Mouse (Mus musculus) cerebellum, adult 18-20 months (tissue): Measurements from ENCODE around the gene Nr2e1.

Experiments used
- DNase-seq, 2 experiments: peaks; one replicate each; pipeline ENCODE4 v3.0.0; 2021

Nr2e1 gene

DNA sequence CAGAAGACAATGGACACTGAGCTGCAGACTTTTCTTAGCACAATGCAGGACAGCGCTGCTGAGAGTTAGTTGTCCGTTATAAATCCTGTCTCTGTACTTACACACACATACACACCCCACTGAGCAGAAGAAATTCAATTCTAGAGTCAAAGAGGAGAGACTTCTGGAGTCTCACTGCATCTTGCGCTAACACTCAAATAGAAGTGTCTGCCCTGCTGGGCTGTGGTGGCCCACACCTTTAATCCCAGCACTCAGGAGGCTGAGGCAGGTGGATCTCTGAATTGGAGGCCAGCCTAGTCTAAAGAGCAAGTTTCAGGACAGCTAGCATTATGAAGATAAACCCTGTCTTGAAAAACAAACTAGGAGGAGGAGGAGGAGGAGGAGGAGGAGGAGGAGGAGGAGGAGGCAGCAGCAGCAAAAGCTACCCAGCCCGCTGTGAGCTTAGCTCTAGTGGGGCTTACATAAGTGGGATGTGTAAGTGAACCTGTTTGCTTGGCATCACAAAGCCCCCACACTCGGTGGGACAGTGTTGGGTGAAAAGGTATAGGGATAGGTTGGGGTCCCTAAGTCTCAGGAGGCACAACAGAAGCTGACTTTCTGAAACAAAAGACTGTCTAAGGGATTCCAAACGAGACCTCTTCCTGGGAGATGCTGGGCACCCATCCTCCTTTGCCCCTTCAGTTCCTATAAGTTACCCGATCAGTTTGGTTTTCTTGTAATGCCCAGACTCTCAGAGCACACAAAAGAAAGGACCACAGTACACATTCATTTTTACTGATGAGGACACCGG is 4.7 kb upstream of the Nr2e1 start:
- no peak for DNase-seq

DNA sequence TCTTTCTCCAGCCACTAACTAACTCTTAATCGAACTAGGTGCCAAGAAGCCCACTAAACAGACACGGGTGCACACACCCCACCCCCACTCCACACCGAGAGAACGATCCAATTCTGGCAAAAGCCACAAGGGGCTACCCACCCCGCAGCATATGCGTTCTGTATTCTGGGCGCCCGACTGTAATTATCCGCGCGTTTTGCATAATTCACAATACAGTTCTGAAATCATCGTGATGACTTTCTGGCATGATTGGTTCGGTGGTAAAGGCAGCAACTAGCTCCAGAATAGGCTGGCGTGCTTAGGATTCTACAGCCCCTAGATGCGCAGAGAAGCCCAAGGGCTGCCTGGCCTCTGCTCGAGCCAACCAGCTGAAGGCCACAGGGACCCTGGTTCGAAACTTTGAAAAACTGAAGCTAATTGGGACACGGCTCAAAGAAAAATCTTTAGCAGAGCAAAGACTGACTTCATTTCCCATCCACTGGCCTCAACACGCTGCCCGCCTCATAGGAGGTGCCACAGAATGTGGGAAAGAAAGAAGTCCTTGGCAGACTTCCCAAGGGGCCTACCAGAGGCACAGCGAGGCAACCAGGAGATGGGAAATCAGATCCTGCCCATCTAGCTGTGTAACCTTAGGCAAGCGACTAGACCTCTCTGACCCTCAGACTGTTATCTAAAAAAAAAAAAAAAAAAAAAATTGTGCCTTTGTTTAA is 2.3 kb upstream of the Nr2e1 start:
- no peak for DNase-seq

DNA sequence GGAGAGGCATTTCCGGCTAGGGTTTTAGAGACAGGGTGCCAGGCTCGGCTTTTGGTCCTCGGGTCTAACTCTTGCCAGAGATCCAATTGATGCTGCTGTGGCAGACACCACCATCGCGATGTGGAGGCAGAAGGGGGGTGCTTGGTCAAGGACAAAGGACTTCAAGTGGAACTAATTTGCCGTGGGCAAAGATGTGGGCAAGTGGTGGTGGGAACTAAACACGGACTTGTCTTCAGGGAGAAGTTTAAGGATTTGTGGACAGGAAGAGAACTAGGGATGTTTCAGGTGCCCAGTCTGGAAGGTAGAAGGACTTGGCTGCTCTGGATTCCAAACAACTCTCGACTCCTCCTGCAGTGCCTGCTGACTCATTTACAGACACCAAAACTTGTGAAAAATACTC is 1.7 kb upstream of the Nr2e1 start:
- no peak for DNase-seq

DNA sequence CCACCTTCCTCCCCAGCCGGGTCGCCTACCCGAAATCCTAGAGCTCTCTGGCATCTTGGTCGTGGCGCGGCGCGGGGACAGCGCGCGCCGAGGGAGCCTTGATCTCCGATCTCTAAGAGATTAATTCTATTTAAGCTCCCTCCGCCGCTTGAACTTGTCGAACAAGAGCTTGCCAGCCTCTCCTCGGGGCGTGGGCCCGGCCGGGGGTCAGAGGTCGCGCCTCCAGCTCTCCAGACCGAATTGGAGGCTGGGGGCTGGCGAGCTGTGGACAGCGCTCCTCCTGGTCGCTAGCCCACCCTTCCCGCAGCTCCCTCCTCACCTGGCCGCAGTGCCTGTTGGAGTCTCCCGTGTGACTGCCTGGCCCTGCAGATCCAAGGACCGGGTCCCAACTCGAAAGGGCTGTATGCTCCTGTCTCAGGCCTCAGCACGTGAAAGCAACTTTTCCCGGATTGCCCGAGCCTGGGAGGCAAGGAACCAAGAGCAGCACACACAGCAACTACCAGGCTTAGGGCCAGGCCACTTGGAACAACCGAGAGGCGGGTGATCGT is 1.1 kb upstream of the Nr2e1 start:
- no peak for DNase-seq

DNA sequence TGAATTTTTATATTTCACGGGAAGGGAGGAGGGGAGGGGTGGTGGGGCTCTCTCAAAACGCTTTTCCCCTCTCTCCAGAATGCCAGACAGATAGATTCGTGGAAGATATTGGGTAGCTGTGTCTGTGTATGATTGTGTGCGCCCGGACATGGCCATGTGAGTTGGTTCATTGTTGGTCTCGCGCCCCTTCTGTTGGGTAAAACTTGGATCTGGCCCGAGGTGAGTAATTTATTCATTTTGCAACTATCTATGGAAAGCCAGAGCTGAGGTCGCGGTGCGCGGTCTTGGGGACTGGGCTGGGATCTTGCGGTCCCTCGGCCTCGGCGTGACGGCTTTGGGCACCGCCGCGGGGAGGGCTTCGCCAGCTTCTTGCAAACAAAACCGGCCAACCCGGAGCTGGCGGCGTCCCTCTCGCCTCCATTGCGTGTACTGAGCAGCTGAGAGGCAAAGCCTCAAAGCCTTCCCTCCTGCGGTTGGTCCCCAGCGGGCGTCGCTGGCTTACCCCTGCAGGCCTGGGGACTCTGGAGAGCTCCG is 537 bp upstream of the Nr2e1 start:
- no peak for DNase-seq

DNA sequence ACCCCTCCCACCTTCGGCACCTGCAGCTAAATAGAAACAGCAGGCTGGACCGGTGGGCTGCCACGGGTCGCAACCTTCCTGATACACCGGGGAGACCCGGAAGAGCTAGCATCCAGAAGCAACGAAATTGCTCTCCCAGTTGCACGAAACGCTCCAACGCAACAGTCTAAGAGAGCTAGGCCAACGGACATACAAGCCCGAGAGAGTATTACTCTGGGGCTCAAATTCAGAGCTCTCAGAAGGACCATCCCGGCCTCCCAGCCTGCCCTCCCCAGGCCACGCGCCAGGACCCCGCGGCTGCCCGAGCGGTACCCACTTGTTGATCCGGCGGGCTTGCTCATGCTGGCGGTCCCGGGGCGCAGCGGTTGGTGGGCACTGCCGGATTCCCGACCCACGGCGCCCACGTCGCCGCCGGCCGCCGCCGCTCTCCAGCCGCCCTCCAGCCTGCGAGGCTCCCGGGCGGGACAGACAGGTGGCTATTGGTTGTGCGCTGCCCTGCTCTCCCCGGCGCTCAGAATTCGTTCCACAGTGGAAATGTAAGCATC is 794 bp downstream of the Nr2e1 start:
- DNase-seq: no peak

DNA sequence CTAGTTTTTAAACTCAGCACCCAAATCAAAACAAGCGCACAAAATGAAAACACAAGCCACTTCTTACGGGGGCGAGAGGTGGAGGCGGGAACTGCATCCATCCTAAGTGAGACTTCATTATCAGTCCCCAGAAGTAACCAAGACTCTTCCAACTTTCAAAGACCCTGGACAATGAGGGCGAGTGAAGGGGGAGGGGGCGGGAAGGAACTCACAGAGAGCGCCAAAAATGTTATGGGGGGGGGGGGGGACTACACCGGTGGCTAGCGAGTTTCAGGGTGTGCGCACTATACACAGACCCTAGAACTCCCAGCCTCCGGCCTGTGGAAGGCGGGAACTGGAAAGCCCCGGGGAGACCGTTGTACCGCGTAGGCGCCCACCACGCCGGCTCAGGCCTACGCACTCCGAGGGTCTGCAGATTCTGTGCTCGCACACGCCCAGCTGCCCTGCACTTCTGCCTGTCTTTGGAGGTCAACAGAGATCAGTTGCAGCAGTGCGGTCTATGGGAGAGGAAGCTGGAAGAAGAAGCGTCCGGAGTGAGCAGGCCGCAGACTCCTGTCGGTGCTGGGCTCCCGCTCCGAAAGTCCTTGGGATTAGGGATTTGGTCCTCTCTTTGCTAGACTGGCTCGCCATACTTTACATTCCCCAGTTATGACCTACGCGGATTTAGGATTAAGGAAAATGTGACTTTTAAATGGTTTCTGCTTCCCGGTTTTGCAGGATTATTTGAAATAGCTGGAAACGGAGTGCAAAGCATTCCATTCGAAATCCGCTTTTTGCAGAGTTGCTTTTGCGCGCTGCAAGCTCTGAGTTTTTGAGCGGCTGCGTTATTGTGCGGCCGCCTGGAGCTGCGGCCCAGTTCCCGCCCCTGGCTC is 1.5 kb downstream of the Nr2e1 start:
- no peak for DNase-seq

DNA sequence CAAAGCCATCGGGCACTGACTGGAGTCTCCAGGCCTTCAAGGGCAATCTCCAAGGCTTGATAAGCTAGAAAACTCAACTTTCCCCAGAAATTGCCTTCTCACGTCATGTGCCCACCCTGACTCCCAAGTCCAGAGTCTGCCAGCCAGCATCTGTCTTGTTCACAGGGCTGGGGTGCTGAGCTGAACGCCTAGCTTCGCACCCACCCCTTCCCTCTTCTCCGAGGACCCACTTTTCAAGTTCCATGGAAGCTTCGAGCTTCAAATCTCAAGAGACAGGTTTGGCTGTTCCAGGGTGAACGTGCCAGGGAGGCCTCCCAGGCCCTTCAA is 2.5 kb downstream of the Nr2e1 start:
- no peak for DNase-seq

DNA sequence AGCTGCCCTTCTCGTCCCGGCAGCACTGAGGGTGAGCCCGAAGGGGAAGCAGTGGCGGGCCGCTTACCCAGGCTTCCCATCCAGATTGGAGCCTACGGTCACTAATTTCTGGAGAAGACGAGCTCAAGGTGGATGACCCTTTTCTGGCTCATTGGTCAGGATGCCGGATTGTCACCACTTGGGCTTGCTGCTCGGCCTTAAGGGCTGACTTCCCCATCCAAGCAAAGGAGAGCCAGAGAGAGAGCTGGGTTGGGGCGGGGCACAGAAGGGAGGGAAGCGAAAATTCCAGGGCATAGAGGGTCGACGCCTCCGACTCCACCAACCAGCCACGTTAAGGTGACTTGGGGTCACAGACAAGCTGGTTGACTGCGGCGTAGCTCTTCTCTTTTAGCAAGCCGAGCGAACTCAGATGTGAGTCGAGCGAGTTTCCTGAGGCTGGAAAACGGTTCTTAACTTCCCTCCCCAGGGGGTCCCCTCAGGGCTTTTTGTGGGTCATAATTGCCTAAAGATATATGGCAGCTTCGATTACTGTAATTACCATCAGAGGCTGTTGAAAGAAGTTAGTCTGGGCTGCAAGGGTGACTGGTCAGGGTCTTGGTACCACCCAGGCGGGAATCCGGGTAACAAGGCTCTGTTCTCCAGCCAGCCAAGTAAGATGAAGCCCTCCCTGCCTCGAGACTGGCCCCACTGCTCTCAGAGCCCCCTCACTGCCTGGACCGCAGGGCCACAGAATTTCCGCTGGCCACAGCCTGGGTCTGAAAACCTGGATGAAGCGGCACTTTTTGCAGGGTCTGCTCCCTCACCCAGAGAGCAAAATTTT is 3.1 kb downstream of the Nr2e1 start:
- no peak for DNase-seq

DNA sequence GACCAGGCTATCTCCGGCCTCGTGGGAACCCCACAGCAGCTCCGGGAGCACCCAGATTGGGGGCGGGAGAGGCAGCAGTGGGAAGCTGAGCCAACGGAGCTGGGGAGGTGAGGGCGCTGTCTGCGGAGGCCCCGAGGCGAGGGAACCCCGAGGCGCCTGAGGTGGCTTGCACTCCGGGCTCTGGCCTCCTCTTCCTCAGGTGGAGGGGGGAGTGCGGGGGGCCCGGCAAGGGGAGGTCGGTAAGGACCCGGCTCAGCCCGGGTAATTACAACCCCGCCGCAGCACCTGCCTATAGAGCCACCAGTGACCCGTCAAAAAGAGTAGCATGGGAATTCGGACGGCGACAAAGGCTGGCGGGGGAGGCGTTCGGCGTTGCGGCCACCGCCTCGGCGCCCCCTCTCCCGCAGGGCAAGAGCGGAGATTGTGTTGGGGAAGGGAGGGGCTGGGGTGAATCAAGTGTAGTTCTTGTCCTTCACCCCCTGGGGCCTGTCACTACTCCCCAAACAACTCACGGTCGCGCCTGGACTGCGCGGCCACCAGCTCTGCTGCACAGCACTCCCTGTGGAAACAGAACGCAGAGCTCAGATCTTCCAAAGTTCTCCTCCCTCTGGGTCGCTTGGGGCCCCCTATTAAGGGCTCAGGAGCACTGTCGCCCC is 3.8 kb downstream of the Nr2e1 start:
- no peak for DNase-seq

DNA sequence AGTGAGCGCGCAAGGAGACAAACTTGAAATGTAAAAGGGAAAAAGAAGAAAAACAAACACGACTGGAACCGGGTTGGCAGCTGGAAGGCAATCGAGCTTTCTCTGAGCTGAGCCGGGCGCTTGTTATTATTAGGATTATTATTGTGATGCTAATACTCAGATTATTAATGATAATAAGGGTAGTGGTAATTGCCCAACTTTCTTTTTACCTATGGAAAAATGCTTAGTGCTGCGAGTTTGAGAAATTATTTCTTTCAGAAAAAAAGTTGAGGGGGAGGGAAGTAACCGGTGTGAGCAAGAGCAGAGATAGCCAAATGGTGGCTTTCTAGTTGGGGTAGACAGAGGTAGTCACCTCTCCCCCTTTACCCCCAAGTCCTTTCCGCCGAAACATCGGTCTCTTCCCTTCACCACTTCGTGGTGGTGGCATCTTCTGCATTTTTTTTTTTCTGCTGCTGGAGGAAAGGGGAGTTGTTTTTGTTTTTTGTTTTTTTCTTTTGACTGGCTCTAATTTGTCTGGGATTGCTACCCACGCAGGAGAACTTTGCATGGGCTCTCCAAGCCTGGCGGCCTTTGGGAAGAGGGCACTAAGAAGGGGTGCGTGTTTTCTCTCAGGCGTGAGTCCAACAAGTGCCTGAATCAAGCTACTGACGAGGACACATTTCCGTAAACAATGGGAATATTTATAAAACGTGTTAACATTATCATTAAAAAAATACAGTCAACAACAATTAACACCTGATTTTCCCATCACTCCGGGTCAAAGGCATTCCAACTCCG is 4.5 kb downstream of the Nr2e1 start:
- no peak for DNase-seq

DNA sequence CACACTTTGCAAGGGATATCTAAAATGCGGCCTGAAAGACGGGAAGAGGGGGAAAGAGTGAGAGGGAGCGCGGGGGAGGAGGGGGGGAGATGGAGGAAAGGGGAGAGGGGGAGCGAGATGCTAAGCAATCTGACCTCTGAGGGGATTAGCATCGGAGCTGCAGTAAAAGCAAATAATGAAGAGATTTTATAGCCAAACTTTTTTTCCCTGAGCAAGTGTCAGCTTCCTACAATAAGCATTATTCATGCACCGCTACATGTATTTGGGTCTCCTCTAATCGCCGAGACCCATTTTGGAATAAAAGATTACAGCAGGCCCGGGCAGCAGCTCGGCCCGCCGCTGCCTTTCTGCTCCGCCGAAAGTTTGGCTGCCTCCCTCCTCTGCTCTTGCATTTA is 5.2 kb downstream of the Nr2e1 start:
- no peak for DNase-seq

DNA sequence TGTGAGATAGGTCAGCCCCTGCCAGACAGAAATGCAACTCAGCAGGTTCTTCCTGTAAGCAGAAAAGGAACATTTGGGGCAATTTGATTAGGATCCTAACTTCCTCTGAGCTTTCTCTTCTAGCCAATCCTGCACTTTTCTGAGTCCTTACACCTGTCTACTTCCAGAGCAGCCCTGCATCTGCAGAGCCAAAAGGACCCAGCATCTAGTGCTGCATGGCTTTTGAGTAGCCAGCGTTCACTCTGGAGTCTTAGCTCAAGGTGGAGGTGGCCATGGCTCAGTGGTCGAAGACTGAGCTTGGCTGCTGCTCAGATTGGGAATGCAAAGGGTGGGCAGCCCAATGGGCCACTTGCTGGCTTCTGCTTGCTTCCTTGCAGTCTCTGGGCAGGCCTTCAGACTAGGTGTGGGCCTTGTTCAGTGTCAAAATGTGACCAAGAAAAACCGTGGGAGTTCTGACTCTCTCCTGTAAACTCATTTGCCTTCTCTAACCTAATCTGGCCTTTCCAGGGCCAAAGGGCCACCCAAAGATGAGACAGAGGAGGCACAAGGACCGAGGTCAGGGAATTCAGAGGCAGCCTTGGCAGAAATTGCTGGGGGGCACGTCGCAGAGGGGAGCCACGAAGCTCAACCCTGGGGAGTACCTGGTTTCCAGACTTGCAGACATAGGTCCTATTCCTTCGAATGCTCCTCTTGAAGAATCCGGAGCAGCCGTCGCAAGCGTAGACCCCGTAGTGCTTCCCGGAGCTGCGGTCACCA is 5.7 kb downstream of the Nr2e1 start:
- DNase-seq: no peak

DNA sequence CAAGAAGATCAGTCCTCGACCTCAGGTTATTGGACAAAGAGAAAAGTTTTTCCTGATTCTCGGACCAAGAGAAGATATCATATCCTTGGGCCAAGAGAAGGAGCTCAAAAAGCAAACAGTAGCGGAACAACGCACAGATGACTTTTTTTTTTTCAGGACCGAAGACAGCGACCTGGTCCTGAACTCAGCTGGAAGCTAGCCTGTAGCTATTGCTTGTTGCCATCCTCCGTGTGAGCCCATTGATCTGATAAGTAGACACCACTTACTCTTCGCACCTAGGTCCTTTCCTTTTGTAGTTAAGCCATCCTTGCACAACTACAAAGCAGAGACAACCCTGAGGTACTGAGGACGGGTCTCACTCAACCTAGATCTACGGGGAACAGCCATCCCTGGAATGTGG is 8.8 kb downstream of the Nr2e1 start:
- no peak for DNase-seq

DNA sequence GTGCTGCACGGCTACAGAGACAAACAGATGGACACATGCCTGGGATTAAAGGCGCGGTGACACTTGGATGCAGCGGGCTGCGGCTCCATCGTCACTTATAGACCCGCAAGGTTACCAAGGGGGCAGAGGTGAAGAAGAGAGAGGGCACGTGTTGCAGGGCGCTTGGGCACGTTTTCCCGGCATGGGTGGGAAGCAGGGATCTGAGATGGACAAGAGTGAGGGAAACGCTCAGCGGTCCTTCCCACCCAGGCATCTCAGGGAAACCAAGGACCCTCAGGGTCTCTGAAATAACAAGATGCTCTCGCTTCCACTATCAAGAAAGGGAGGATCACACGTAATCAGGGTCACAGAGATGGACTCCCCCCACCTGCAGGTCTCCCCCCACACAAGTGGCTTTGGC is 10.5 kb downstream of the Nr2e1 start:
- DNase-seq: no peak

DNA sequence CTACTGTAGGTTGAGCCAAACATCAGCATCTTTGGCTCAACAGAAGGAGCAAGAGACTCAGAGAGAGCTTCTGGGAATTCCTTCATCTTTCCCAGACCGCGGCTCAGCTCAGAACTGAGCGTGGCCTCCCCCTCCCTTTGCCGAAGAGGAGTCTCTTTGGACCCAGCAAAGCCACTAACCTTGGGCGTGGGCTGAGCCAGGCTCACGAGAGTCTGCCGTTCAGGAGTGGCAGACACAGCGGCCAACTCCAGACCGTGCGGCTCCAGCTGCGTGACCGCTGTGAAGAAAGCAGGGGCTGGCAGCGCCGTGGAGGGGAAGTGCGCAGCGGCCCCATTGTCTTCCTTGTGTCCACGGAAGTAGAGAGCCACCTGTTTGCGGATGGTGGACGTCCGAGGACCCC is 10.9 kb downstream of the Nr2e1 start:
- DNase-seq: no peak

DNA sequence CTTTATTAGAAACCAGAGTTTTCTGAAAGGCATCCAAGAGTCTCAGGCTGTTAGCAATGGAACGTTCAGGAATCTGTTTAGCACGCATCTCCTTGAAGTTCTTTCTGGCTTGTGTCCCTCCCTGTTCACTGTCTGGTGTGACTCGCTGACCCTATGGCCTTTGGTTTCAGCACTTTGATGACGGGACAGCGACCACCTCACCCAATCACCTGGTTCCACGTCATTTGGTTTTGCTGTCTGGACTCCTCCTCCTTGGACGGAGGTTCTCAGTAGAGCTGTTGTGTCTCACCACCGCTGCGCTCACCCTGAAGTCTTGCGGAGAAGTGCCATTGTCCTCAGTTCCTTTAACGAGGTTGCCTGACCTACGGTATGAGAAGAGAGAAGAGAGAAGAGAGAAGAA is 21.2 kb downstream of the Nr2e1 start:
- DNase-seq: no peak

DNA sequence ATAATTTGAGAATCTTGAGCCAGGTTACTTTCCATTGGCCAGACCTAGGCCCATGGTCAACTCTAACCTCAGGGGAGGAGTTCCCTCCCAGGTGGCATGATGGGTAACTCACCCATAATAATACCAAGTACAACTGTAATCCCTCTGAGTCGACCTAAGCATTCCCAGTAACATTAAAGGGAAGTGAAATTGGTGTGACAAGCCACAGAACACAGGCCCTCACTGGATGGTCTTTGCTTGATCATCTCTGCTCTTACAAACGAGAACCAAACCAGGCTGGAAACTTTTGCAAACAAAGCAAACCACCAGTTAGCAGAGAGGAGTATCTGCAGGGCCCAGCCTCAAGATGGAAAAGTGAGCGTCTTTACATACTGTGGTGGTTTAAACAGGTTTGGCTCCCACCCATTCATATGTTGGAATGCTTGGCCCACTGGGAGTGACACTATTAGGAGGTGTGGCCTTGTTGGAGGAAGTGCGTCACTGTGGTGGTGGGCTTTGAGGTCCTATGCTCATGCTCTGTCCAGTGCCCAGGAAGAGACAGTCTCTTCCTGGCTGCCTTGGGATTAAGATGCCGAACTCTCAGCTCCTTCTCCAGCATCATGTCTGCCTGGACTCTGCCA is 23.7 kb downstream of the Nr2e1 start:
- no peak for DNase-seq

DNA sequence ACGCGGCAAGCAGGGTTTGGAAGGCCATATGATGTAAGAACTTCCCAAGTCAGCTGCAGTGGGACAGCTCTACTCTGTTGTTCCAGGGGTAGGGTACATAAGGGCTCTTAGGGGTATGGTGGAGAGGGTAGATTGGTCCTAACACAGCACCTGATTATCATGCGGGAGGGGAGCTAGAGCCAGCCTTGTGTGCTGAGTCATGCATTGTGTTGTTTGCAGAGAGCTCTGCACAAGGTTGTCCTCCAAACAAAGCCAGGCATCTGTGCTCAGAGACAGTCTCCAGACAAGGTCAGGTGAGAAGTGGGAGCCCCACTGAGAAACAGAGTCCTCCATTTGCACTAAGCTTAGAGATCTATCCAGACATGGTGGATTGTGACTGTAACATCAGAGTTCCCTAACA is 36.9 kb downstream of the Nr2e1 start:
- no peak for DNase-seq
